Mouse (Mus musculus) hindbrain, embryonic 11.5 days (tissue): ENCODE measurements at regions not wholly inside any gene's neighbourhood (a gene's known extent, or its start where the extent isn't known, plus 50 kb on each side); places are given as distances from the start of the nearest gene placed in this dataset.
A peak's percentile ranks its signal among the peaks of the same experiment; 100 is the strongest.

ENCODE experiments used
- ATAC-seq: fragments of 200-750 bp; cut with Nextera tagmentation; 2 replicates; pipeline ENCODE4 v1.8.0; 2017; ENCODE audit warnings: mild to moderate bottlenecking, moderate TSS enrichment, moderate library complexity; ENCODE audit not compliant: low FRiP score
- DNase-seq: peaks from one replicate; pipeline ENCODE4 v3.0.0-alpha.2; 2015; ENCODE audit warnings: low spot score
- H3K27ac ChIP-seq: fragments of 300-500 bp; sonication (generic); 2 replicates; pipeline ENCODE4 v1.5.1; 2014; ENCODE audit warnings: mild to moderate bottlenecking, low read depth, low read length
- H3K27me3 ChIP-seq: fragments of 300-500 bp; sonication (generic); 2 replicates; pipeline ENCODE4 v1.6.1; 2014; ENCODE audit warnings: mild to moderate bottlenecking, low read length, moderate library complexity, mixed read lengths; ENCODE audit not compliant: control insufficient read depth, insufficient read depth
- H3K36me3 ChIP-seq: fragments of 300-500 bp; sonication (generic); 2 replicates; pipeline ENCODE4 v1.6.1; 2014; ENCODE audit warnings: mild to moderate bottlenecking, low read length, moderate library complexity, mixed read lengths; ENCODE audit not compliant: control insufficient read depth, insufficient read depth
- H3K4me1 ChIP-seq: fragments of 300-500 bp; sonication (generic); replicated peaks from 2 replicates; pipeline ENCODE4 v1.6.1; 2014; ENCODE audit warnings: low read length, mixed read lengths; ENCODE audit not compliant: control insufficient read depth, insufficient read depth
- H3K4me2 ChIP-seq: fragments of 300-500 bp; sonication (generic); replicated peaks from 2 replicates; pipeline ENCODE4 v1.6.1; 2014; ENCODE audit warnings: mild to moderate bottlenecking, low read depth, low read length
- H3K4me3 ChIP-seq: fragments of 300-500 bp; sonication (generic); 2 replicates; pipeline ENCODE4 v1.5.1; 2014; ENCODE audit warnings: low read depth, low read length
- H3K9ac ChIP-seq: fragments of 300-500 bp; sonication (generic); 2 replicates; pipeline ENCODE4 v1.6.1; 2014; ENCODE audit warnings: low read depth, low read length
- H3K9me3 ChIP-seq: fragments of 300-500 bp; sonication (generic); 2 replicates; pipeline ENCODE4 v1.6.1; 2016; ENCODE audit warnings: low read length; ENCODE audit not compliant: control insufficient read depth
- WGBS: fragments of 180-500 bp; shearing (Covaris S2); extraction: QIAGEN DNeasy Blood & Tissue Kit; methylation state at CpG from one replicate; pipeline ENCODE4 v1.1.7; 2014; 5-methylcytosine and 5-hydroxymethylcytosine counted together

DNA sequence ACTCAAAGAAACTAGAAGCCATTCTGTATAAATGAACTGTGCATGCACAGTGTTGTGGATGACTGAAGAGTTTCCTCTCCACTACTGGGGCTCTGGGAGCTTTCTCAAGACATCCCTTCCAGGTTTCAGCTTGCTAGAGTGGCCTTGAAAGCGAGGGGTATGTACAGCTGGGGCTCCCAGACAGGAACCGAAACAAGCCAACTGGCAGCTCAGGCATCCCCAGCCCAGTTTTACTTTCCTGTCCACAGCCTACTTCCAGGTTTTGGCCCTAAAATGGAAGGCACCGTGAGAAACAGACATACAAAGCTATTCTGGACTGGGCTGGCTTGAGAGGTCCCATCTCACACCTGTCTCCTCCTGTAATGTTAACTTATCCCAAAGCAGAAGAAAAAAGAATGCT lies 360.3 kb upstream of the Sall1 start:
- no peak for ATAC-seq
- Histone ChIP-seq H3K27me3 (no peaks in the 10 kb centered on the region), H3K36me3 (no peaks in the 10 kb centered on the region), H3K27ac (no peak overlapping the region), H3K4me2 (no peak overlapping the region), H3K9ac (no peak overlapping the region), H3K4me3 (no peak overlapping the region), H3K4me1 (no peaks in the 10 kb centered on the region), H3K9me3 (no peaks in the 10 kb centered on the region)
- DNase-seq = no peak
- 91% methylated on average over 3 of the region's 3 CpGs for WGBS

DNA sequence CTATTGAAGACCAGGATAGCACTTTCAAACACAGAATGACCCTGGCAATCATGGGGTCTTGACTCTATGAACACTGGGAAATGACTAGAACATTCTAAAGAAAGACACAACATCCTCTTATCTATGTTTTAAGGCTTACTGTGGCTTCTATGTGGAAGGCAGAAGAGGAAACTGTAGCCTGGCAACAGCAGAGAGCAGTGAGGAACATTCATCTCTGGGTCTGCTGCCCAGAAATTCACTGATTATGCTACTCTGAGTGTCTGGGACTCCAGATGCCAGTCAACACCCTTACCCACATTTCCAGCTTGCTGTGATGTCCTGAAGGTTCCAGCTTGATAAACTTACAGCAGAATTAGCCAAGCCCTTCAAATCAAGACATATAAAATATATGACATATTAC lies 352.7 kb upstream of the Sall1 start:
- Histone ChIP-seq H3K9me3 (no peaks in the 10 kb centered on the region), H3K27ac (no peak overlapping the region), H3K4me3 (no peak overlapping the region), H3K9ac (no peak overlapping the region), H3K4me1 (no peaks in the 10 kb centered on the region), H3K36me3 (no peaks in the 10 kb centered on the region), H3K4me2 (no peak overlapping the region), H3K27me3 (no peaks in the 10 kb centered on the region)
- DNase-seq (no peak), ATAC-seq (no peak)

DNA sequence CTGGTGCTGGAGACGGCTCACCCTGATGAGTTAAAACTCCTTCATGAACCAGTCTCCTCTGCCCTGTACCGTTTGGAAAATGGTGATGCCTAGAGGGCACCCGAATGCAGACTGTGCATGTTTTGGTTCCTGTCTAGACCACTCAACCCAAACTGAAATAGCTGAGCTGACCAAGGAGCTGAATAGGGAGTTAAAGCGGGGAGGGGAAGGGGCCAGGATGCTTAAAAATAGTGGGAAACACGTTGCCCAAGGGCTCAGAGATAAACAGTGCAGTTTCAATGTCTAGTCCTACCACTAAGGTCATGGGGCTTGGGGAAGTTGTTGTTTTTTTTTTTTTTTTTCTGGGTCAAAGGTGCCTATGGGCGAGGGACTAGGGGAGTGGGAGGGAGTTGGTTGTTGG lies 348.8 kb upstream of the Sall1 start:
- Histone ChIP-seq H3K36me3 (no peaks in the 10 kb centered on the region), H3K9me3 (no peaks in the 10 kb centered on the region), H3K9ac (no peak overlapping the region), H3K4me2 (no peak overlapping the region), H3K27me3 (no peaks in the 10 kb centered on the region), H3K27ac (no peak overlapping the region), H3K4me3 (no peak overlapping the region), H3K4me1 (peaks cover 3% of the 10 kb centered on the region; the same call in 1 of the 2 replicates)
- DNase-seq (no peak), ATAC-seq (no peak)
- 76% methylated on average over 6 of the region's 6 CpGs for WGBS

DNA sequence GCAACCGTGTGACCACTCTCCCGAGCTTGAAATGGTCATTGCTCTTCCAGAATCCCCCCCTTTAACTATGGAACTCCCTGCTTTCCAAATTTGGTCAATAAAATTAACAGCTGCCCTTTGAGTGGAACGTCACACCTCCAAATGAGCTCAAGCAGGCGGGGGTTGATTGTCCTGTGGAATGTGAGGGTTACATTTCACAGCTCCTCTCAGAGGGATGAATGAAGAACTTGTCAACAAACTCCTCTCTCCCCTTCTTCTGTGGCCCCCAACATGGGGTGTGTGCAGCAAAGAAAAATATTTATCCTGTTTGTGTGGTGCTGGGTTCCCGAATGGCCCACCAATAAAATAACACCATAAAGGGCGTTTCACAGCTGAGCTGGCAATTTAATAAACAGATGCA lies 344.8 kb upstream of the Sall1 start:
- no peak overlapping the region for H3K4me3 ChIP-seq
- no peak overlapping the region for H3K4me2 ChIP-seq
- no peaks in the 10 kb centered on the region for H3K9me3 ChIP-seq
- DNase-seq (no peak), ATAC-seq (no peak)
- H3K4me1 ChIP-seq = peaks cover 8% of the 10 kb centered on the region
- H3K9ac ChIP-seq = no peak overlapping the region
- WGBS = 26% methylated on average over 6 of the region's 6 CpGs
- H3K27ac ChIP-seq = no peak overlapping the region
- H3K27me3 ChIP-seq = no peaks in the 10 kb centered on the region
- H3K36me3 ChIP-seq = no peaks in the 10 kb centered on the region

DNA sequence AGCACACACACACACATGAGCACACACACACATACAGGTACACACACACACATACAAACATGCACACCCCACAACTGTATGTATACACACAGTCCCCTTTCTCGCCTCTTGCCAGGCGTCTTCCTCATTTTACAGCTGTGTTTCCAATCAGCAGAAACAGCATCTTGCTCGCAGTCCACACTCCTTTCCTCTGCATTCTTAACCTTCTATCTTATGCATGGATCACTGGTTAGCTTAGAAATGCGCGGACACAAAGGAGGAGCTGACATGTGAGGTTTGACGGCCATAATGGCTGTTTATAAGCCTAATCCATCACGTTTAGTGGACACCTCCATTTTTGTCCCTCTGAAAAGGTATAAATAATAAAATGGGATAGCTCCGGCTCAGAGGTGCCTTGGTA lies 343.3 kb upstream of the Sall1 start:
- ATAC-seq (peak; percentile 48; the same call in 1 of the 2 replicates), DNase-seq (peak; percentile 53)
- H3K27me3 ChIP-seq = no peaks in the 10 kb centered on the region
- no peaks in the 10 kb centered on the region for H3K9me3 ChIP-seq
- 0 out of 2 replicates have a peak overlapping the region, but pooled peaks have one; percentile 0 for H3K4me2 ChIP-seq
- no peak overlapping the region for H3K27ac ChIP-seq
- H3K36me3 ChIP-seq = no peaks in the 10 kb centered on the region
- H3K4me3 ChIP-seq = no peak overlapping the region
- 20% methylated on average over 8 of the region's 8 CpGs for WGBS
- H3K9ac ChIP-seq = peak overlapping the region; percentile 1; the same call in 1 of the 2 replicates
- peaks cover 9% of the 10 kb centered on the region for H3K4me1 ChIP-seq

DNA sequence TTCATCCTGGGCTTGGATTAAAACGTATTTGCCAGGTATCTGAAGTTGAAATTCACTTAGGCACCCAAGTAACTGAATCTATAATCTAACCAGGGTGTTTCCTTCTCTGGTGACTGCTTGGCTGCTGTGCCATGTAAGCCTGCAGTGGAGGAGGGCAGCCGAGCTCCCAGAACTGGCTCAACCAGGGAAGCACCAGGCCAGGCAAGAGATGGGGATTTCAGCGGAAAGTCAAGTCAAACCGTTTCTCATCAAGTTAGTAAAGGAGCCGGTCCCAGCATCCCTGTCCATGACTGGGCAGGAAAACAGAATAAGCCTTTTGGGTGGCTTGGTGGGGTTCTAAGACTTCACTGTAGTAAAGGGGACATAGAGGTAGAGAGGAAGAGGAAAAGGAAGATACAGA lies 341.1 kb upstream of the Sall1 start:
- Histone ChIP-seq H3K27me3 (no peaks in the 10 kb centered on the region), H3K9ac (no peak overlapping the region), H3K4me1 (peaks cover 9% of the 10 kb centered on the region), H3K4me2 (no peak overlapping the region), H3K9me3 (no peaks in the 10 kb centered on the region), H3K4me3 (no peak overlapping the region), H3K27ac (peak overlapping the region; percentile 39; the same call in 1 of the 2 replicates), H3K36me3 (no peaks in the 10 kb centered on the region)
- 82% methylated on average over 5 of the region's 5 CpGs for WGBS
- DNase-seq (no peak), ATAC-seq (no peak)

DNA sequence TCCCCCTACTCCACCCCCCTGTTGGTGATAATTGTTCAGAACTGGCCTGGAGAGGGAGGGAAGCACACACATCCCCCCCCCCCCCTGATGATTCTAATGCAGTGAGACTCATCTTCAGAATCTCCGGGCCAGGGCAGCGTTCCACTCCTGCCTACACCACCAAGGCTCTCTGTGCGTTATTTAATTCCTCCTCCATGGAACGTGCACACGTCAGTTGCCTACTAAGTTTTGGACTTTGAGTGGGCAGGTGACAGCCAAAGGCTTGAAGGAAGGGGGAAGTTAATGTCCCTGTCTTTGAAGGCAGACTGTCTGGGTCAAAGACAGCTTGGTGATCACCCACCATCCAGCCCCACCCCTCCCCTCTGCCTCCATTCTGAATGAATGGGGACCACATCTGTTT lies 339.8 kb upstream of the Sall1 start:
- Histone ChIP-seq H3K9ac (no peak overlapping the region), H3K27me3 (no peaks in the 10 kb centered on the region), H3K4me1 (peaks cover 7% of the 10 kb centered on the region), H3K9me3 (no peaks in the 10 kb centered on the region), H3K36me3 (no peaks in the 10 kb centered on the region), H3K27ac (no peak overlapping the region), H3K4me2 (no peak overlapping the region), H3K4me3 (no peak overlapping the region)
- ATAC-seq (no peak), DNase-seq (peak; percentile 11)
- 53% methylated on average over 5 of the region's 5 CpGs for WGBS

DNA sequence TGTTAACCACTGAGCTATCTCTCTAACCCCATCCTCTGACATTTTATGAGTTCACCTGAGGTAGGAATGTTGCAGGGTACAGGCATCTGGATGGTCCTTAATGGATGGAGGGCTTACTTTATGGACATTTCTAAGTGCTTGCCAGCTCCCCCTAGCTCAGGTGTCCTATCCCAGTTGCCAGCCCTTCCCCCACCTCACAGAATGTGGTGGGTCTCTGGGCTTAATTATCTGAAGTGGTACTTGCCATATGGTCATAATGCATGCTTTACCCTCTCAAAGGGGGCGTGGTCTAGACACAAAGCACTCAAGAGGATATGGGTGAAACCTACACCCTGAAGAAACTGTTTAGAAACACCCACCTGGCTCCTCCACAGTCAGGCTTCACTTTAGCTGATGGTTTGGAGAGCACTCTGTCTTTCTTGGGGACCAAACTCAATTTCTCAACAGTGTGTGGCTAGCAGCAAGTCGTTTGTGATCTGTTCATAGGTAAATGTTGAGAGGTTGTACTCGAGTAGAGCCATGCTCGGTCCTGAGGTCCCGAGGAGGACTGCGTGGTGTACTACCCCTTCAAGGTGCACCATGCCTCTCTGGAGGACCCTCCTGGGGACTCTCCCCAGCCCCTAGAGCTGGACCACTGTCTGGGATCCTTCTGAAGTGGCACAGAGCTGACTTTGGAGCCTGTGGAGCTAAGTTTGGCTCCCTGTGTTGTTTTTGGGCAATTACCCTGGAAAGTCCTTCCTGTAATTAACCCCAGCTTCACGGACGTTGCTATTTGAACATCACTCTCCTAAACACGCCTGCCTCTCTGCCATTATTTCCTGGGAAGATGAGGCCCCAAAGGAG lies 338.8 kb upstream of the Sall1 start:
- ATAC-seq = no peak

DNA sequence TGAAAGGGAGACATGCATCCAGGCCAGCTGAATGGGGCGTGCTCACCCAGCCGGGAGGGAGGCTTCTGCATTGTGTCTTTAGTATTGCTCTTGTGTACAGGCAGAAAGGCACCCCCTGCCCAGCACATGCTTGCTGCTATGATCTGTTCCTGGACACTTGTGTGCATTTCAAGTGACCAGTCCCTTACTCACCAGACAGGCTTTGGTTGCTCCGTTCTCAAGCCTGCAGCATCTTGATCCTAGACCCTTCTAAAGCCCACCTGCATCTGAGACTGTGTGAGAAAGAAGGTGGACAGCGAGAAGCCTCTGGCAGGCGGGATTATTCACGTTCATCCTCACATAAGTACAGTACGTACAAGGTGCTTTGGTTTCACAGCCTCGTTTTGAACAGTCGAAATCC lies 336.5 kb upstream of the Sall1 start:
- no peaks in the 10 kb centered on the region for H3K27me3 ChIP-seq
- ATAC-seq (no peak), DNase-seq (no peak)
- no peak overlapping the region for H3K4me3 ChIP-seq
- no peak overlapping the region for H3K27ac ChIP-seq
- H3K4me2 ChIP-seq = no peak overlapping the region
- H3K4me1 ChIP-seq = peaks cover 3% of the 10 kb centered on the region; the same call in 1 of the 2 replicates
- no peak overlapping the region for H3K9ac ChIP-seq
- H3K9me3 ChIP-seq = no peaks in the 10 kb centered on the region
- WGBS = 81% methylated on average over 9 of the region's 9 CpGs
- H3K36me3 ChIP-seq = no peaks in the 10 kb centered on the region

More for the DNA sequence above, 338.8 kb upstream of the Sall1 start:
- H3K36me3 ChIP-seq = no peaks in the 10 kb centered on the region
- no peak for DNase-seq
- H3K27ac ChIP-seq = no peak overlapping the region
- no peaks in the 10 kb centered on the region for H3K27me3 ChIP-seq
- no peak overlapping the region for H3K9ac ChIP-seq
- no peaks in the 10 kb centered on the region for H3K9me3 ChIP-seq
- H3K4me1 ChIP-seq = peaks cover 6% of the 10 kb centered on the region
- no peak overlapping the region for H3K4me3 ChIP-seq
- H3K4me2 ChIP-seq = no peak overlapping the region
- 61% methylated on average over 9 of the region's 9 CpGs for WGBS
